Mouse (Mus musculus) Muller cell, postnatal 12 days (primary cell): ENCODE results near the gene Iqcf3.
A peak's percentile ranks its signal among the peaks of the same experiment; 100 is the strongest.

ENCODE experiments used
- DNase-seq: peaks from one replicate; pipeline ENCODE4 v3.0.0-alpha.2; 2015; ENCODE audit errors: inconsistent ontology term

The Iqcf3 gene

DNA sequence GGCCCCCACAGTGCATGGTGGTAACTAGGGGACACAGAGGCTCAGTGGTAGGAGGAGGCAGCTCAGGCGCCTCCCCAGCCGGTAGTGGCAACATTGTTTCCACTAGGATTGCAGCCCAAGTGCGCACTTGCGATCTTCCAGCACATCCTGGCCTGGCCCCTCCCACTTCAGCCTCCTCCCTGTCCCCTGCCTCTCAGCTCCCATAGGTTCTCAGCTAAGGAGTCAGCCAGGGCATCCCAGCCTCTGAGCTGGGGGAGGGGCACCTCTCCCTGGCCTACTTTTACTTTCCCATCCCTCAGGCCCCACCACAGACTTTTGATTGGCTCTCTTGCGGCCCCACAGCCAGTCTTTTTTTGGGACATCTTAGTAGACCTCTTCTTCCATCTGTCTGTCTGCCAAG is 89.5 kb downstream of the Iqcf3 start:
- DNase-seq: peak; percentile 91

DNA sequence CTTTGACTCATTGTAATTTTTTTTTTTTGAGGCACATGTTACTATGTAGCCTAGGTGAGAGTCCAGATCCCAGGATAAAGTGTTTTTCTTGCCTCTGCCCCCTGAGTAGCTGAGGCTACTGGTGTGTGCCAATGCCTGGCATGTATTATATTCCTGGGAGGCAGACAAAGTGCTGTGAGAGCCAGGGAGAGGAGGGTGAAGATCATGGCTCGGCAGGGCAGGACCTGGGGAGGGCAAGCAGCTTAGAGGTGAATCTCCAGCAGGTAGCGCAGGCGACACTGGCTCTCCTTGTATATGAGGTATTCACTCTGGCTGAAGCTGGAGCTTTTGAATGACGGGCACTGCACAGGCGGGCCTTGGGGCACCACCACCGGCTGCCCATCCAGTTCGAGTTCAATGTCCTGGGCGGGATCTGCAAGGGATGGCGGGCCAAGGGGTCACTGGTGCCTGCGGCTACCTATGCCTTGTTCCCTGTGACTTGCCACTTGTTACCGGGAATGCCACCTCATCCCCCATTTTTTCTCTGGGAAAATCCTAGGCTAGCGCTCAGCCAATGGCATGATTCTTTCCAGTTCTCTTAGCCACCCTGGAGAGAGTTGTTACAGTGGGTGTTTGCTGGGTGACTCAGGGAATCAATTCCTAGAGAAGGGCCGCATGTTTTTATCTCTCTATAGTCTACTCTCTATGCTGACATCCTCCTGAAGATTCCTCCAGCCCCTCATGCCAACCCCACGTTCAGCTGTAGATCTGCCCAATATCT is 90.3 kb downstream of the Iqcf3 start:
- DNase-seq: no peak

DNA sequence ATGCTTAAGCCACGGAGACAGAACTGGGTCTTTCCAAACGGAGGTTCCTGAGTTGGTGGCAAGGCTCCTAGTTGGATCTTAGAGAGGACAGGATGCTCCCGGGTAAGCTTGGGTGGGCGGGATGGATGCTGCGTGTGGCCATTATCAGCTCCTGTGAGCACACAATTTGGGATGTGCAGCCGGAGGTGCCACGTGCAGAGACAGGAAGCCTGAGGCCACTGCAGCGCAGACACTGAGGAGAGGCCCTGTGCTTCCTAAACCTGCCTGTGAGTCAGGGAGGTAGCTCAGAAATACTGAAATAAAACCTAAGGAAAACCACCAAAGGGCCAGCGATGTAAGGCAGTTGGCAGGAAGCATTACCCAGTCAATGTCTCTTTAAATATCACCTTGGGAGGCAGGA is 91.7 kb downstream of the Iqcf3 start:
- DNase-seq: no peak

DNA sequence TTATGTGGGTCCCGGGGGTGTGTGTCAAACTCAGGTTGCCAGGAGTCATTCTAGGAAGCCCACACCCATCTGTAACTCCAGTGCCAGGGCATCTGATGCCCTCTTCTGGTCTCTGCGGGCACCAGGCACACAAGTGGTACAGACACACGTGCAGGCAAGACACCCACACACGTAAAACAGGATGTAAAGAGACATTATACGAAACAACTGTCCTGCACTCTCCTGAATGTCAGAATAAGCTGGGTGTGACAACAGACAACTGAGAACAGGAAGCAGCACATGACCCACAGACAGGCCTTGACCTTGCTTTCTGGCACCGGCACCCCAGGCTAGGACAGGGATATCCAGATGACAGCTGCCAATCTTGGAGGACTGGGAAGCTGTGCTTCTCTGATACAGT is 92.1 kb downstream of the Iqcf3 start:
- DNase-seq: no peak

DNA sequence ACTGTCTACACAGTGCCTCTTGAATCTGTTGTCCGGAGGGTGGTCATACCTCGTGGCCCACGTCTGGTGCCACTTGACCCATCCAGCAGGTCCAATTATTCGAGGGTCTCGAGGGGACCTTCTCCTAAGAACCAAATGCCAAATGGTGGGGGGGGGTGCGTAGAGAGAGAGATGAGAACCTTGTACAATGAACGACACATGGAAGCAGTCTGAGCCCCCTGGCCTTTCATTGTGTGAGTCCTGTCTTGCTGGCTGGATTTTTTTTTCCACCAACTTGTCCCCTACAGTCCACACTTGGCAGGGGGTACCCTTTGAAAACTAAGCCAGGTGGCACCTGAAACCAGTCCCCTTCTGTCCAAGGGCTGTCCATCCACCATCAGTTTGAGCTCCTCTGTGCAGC is 93.7 kb downstream of the Iqcf3 start:
- DNase-seq: no peak

DNA sequence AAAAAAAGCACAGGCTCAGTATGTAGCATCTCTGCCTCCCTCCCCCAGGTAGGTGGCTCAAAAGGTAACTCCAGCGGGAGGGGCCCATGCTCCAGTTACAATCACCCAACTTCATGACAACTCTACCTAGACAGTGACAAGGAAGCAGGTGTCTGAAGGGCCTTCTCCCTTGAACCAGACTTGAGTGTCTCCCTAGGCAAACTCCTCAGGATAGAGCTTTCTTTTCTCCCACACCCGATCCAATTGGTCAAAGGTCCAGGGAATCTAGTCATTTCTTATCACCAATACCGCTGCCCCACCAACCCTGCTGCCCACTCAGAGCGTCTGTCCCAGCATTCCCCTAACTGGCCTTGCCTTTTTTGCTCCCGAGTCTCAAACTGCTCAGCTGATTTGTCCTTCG is 94.7 kb downstream of the Iqcf3 start:
- no peak for DNase-seq

DNA sequence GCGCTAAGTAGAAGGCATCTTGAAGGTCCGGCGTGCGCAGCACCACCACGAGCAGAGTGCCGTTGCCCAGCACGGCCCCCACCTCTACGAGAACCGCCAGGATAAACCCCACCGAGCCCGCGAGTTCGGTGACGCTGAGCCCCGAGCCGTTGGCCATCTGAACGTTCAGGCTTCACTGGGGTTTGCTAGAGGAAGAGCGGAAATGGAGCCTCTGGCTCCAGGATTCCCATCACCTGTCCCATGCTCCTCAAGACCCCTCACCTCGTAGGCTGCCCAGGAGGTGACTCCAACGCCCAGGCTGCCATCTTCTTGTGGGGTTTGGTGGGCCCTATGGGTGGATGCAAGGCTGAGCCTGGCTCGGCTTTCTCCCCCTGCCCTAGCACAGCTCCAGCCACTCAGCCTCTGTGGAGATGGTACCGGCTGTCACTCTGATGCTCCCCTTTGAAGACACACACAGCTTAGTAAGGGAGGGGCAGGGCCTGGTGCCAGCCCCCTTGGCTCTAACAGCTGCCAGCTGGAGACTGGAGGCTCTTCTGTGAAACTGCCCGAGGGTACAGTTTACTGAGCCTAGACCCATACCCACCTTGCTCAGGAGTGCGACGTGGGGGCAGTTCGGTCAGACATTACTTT is 95.7 kb downstream of the Iqcf3 start, which contains the start of gene Gpr62:
Gpr62 (minus strand) TSS at position 368 of the 630 bp plus-strand sequence.
- DNase-seq: peak; percentile 75

DNA sequence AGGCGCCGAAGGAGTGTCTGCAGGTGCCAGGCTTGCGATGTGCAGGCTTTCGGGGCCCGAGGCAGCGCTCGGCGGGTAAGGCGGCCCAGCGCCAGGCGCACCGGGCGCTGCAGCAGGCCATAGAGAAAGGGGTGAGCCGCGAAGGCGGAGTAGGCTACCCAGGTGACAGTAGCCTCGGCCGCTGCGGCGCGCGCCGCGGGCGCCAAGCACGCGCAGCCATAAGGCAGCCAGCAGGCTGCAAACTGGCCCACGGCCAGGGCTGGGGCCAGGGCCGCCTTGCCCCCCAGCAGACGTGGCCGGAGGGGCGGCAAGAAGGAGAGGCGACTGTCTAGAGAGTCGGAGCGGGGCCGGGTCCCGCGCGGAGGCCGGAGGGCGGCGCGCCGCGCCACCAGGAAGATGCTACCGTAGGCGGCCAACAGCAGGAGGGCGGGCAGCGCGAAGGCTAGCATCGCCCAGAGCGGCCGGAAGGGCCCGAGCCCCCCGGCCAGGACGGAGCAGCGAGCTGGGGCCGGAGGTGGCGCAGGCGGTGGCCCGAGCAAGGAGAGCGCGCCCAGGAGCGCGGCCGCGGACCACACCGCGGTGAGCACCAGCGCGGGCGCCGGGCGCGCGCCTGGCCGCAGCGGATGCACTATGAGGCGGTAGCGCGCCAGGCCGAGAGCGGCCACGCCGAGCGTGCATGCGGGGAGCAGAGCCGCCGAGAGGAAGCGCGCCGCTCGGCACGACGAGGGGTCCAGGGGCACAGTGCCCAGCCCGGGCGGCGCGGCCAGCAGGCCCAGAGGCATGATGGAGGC is 96.5 kb downstream of the Iqcf3 start:
- DNase-seq: peak; percentile 79

DNA sequence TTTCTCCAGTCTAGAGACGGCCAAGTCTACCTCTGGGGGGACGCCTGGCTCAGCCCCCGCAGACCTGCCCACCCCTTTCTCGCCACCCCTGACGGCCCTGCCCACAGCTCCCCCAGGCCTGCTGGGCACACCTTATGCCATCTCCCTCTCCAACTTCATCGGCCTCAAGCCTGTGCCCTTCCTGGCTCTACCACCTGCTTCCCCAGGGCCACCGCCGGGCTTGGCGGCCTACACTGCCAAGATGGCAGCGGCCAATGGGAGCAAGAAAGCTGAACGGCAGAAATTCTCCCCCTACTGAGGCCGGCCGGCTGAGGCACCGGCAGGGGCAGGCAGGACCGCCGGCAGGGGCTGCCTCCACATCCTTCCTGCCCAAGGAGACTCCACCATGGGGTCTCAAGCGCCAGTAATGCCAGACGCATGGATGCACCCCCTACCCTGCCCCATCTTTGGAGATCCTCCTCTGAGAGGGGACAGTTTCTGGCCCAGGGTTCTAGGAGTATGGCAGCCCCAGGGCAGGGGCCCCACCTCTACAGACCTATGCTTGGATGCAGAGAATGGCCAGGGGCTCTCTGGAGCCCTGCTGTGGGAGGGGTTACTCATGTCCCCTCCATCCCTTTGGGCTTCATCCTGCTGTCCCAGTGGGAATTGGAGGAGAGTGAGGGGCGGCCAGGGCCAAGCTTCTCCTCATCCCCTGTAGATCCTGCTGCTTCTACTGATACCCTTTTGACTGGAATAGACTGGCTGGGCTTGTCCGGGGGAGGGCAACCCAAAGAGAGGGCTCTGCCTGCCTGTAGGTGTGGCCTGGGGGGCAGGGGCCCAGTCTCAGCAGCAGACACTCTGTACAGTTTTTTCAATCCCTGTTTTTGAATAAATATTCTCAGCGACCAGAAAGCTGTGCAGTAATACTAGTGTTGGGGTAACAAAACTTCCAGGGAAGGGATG is 98.0 kb downstream of the Iqcf3 start:
- DNase-seq: no peak

DNA sequence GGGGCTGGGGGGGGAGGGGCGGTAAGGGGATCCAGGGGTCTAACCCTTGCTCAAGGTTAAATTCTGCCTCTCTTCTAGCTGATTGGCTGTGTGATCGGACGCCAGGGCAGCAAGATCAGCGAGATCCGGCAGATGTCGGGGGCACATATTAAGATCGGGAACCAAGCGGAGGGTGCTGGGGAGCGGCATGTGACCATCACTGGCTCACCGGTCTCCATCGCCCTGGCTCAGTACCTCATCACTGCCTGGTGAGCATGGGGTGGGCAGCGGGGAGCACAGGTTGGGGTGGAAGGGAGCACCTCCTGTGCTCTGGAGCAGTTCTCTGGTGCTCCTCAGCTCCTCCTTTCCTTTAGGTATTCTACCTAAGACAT is 99.0 kb downstream of the Iqcf3 start:
- no peak for DNase-seq

DNA sequence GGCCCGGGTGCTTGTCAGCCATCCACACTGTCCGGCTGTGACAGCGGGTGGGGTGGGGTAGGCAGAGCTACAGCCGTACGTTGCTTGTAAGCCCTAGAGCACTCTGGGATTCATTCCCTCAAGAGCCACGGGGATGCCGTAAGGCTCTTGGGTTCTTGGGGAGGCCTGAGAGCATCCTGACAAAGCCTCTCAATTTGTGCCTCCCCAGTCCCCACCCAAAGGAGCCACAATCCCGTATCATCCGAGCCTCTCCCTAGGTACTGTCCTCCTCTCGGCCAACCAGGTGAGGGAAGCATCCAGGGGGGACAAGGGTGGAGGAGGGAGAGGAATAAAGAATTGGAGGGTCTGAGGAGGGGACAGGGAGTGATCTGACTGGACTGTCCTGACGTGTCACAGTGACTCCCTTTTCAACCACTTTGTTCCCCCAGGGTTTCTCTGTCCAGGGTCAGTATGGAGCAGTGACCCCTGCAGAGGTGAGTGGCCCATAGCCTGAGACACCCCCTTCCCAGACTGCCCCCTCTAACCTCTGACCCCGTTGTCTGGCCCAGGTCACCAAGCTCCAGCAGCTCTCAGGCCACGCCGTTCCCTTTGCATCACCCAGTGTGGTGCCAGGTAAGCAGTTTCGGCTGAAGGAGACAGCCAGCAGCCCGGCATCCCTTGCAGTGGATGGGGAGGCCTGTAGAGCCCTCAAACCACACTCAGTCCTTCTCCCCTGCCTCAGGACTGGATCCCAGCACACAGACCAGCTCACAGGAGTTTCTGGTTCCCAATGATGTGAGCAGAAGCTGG is 99.6 kb downstream of the Iqcf3 start:
- no peak for DNase-seq

DNA sequence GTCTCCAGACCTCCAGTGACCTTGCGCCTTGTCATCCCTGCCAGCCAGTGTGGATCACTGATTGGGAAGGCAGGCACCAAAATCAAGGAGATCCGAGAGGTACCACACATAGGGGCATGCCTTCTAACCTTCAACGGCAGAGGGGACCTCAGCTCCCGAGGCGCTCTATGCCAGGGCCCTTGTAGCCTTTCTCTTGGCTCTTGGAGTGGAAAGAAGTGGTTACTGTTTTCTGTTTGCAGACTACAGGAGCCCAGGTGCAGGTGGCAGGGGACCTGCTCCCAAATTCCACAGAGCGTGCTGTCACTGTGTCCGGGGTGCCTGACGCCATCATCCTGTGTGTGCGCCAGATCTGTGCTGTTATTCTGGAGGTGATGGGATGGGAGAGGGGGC is 100.4 kb downstream of the Iqcf3 start:
- no peak for DNase-seq

DNA sequence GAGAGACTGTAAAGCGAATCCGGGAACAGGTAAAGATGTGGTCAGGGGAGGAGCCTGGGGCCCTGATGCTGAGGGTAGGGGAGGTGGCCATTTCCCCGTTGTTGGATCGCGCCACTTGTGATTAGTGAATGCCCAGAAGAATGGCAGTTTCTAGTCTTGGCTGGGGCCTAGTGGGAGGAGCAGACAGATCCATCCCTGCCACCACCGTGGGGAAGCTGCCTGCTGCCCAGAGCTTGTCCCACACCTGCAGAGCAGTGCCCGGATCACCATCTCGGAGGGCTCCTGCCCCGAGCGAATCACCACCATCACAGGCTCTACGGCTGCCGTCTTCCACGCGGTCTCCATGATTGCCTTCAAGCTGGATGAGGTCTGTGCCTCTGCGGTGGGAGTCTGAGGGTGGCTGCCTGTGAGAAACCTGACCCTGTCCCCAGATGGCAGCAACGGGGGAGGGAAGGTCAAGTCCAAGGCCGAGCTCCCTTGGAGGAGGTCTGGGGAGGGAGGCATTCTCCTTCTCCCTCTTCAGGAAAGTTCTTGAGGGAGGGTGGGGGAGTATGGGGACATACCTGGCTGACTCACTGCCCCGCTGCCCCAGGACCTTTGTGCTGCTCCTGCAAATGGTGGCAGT is 100.9 kb downstream of the Iqcf3 start:
- DNase-seq: no peak

DNA sequence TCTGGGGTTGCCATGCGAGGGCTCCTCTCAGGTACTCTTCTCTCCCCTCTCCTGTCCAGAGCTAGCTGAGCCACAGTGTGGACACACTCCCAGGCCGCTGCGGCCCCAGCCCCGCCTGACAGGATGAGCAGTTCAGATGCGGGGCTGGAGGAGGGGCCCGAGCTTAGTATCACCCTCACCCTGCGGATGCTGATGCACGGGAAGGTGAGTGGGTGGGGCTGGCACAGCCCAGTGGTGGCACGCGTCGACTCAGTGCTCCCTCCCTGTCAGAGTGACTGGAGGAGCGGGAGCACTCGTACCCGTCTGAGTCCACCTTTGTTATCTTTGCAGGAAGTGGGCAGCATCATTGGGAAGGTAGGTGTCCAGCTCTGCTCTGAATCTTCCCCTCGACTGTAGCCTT is 101.5 kb downstream of the Iqcf3 start:
- no peak for DNase-seq

DNA sequence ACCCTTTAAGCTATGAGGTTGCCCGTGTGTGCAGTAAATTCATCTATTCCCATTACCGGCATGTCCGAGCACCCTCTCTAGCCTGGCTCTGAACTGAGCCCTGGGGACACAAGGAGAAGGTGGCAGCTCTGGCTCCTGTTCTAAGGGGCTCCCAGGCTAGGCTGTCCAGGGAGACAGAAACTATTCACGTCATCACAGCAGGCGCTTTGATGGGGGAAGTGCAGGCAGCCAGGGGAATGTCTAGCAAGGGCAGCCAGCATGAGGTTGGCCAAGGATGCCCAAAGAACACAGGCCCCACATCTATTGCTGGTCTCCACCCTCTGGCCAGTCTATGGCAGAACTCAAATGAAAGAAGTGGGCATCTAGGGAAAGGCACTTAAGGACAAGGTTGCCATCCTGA is 103.5 kb downstream of the Iqcf3 start:
- DNase-seq: no peak

DNA sequence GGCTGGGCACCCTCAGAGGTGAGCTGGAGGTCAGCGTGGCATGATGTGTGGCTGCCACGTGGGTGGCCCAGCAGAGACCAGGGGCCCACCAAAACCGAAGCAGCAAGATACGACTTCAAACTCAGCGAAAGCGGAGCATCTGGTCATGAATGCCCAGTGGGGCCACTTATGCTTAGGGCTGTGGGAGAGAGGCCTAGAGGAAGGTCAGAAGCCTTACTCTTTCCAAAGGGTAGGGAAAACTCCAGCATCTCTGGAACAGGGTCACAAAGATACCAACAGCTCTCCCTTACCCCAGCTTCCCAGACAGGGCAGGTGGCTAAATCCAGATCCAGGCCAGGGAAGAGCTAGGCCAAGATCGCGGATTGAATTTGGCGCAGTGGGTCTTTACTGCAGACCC is 104.3 kb downstream of the Iqcf3 start:
- no peak for DNase-seq

DNA sequence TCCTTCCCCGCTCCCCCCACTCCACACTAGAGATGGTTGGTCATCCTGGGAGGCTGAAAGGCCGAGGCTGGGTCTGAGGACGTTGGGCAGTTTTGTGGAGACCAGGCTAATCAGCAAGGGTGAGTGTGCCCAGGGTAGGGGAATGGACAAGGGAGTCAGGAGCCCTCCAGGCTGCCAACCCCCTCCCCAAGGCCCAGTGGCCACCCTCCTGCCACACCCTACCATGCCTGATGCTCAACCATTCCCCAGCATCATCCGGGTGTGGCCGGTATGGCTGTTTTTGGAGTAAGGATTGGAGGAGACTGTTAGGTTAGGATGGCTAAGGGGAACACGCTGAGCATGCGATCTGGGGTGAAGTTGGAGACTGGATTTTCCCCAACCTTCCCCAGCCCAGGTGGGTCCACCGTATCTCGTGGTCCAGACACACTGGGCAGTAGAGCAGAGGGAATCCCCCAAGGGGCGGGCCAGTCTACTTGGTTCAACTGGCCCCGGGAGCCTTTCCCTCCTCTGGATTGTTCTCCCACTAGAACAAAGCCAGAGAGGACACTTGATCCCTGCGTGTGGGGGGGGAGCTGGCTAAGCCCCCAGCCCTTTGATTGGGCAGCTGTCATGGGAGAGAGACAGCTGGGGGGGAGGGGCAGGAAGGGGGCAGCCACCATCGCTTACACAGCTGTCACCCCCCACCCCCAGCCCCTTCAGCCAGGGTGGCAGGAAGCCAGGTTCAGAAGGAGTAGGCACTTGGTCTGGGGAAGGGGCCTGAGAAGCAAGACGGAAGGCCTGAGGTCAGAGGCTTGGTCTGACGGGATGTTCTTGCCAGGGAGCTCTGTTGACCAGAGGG is 104.9 kb downstream of the Iqcf3 start:
- DNase-seq: peak; percentile 47

DNA sequence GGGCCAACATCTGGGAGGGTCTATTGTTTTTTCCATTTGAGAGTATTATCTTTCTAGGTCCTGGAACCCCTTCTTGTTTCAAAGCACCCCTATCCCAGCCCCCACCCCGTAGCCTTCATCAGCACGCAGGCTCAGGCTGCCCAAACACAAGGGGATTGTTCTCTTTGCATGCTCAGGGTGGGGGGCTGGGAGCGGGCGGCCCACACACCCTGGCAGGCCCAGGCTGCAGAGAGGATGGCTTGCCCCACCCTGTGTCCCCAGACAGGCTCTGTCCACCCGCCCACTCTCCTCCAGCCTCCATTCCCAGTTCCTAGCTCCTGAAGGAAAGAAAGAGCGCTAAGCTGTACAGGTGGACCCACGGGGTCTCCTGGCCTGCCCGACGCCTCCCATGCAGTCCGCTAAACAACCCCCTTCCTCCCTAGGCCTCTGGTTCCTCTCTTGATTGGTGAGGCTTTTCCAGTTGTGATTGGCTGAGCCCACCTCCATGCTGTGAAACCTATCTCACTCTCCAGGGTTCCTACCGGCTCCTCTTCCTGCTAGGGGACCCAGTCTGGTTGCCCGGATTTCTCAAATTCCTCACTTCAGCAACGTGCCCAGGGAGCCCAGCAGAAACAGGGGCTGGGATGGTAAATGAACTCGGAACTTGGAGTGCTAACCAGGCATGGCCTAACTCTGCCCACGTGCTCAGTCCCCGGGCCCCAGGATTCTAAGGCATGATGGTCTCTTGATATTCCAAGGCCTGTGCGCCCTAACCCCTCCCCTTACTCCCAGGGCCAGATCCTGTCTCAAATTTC is 106.3 kb downstream of the Iqcf3 start:
- DNase-seq: peak; percentile 74
